Mouse (Mus musculus) lung, adult 2 months (tissue): ENCODE data around the gene Mbtps1.

Experiments
- CTCF ChIP-seq: fragments of 200-500 bp; IDR thresholded peaks from 2 replicates; pipeline ENCODE4 v1.5.1; 2011; ENCODE audit warnings: mild to moderate bottlenecking, low read length, control low read depth; ENCODE audit not compliant: insufficient read depth
- POLR2A ChIP-seq: fragments of 200-500 bp; IDR thresholded peaks from 2 replicates; pipeline ENCODE4 v1.6.1; 2011; ENCODE audit warnings: low read depth, mild to moderate bottlenecking, control low read depth, low read length, borderline replicate concordance; ENCODE audit errors: extremely low read depth

- no peak for TF ChIP-seq CTCF
- TF ChIP-seq POLR2A: no peak
Observed at GRCm38 (mm10) chr8:119544606-119545005, 13.9 kb downstream of the Mbtps1 start.
